Mouse (Mus musculus) lung, adult 2 months (tissue): ENCODE results near the gene Cdkal1.

Source experiments
- CTCF ChIP-seq: fragments of 200-500 bp; IDR thresholded peaks from 2 replicates; pipeline ENCODE4 v1.5.1; 2011; ENCODE audit warnings: mild to moderate bottlenecking, low read length, control low read depth; ENCODE audit not compliant: insufficient read depth
- POLR2A ChIP-seq: fragments of 200-500 bp; IDR thresholded peaks from 2 replicates; pipeline ENCODE4 v1.6.1; 2011; ENCODE audit warnings: low read depth, mild to moderate bottlenecking, control low read depth, low read length, borderline replicate concordance; ENCODE audit errors: extremely low read depth

DNA sequence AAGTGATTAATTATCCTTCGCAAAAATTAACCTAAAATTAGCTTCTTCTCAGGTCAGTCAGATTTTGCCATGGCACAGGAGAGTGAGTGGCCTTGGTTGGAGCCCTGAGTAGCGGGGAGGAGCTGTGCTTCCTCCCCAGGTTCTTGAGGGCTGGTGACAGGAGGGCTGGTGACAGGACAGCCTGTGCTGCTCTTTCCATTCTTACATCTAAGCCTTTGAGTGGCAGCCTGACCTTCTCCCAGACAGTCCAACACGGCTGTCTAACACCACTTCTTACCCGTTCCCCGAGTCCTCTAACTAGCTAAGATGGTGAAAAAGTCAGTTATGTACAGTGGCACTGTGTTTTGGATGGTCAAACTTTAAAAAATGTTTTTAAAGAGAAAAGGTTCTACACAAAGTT is 452.3 kb downstream of the Cdkal1 start:
- TF ChIP-seq POLR2A, result no peak
- no peak for TF ChIP-seq CTCF
